Mouse (Mus musculus) layer of hippocampus, adult 9-10 months (tissue): ENCODE results near the gene Ppp1r32.
A peak's percentile ranks its signal among the peaks of the same experiment; 100 is the strongest.

ENCODE experiments used
- DNase-seq: peaks from one replicate; pipeline ENCODE4 v3.0.0; 2022; ENCODE audit warnings: low spot score

Ppp1r32 gene

GRCm38 (mm10) chr19:10482703-10483102, at the start of gene Ppp1r32:
Gene Ppp1r32, minus strand, starts transcription at chr19:10482928.
- no peak for DNase-seq

GRCm38 (mm10) chr19:10530082-10530481, 47.4 kb upstream of the Ppp1r32 start:
- no peak for DNase-seq

- DNase-seq = peak; percentile 38
Measured at GRCm38 (mm10) chr19:10525910-10526309, 43.2 kb upstream of the Ppp1r32 start, which contains the start of gene Sdhaf2. Gene Sdhaf2, minus strand, starts transcription at chr19:10526142.

DNA sequence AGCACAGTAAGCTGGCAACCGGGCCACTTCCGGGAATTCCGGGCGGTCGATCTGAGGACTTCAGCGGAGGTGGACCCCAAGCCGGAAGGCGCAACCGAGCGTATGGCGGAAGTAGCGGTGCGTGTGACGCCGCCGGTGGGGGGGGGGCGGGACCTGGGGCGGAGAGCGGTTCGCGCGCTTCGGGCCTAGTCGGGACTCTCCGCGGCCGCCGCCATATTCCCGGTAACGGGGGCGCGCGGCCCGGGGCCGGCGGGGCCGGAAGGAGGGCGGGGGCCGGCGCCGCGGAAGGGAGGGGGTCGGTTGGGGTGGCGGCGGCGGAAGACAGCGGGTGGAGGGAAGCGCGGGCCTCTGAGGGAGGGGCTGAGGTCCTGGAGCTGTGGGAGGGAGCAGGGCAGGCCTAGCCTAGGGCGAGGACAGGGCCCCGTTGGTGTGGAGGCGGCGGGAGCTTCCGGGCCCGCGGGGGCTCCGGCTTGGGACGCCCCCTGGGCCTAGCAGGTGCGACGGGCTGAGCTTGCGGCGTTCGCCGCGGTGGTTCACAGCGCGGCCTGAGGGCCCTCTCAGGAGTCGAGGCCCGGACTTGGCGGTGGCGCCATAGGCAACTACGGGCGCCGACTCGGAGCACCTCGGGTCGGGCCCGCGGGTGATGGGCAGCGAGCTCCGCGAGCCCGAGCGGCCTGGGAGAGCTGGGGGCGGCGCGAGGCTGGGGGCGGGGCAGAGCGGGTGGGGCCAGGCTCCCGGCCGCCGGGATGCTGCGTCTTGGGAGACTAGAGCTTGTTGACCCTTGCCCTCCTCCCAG, 42.6 kb upstream of the Ppp1r32 start, which contains the start of gene Cpsf7:
TSS of gene Cpsf7 (plus strand) at position 161 of the 796 bp plus-strand sequence.
- DNase-seq = peak; percentile 52

GRCm38 (mm10) chr19:10524784-10525105, 42.0 kb upstream of the Ppp1r32 start:
- DNase-seq = no peak

GRCm38 (mm10) chr19:10523483-10524080, 40.9 kb upstream of the Ppp1r32 start:
- DNase-seq = no peak

DNA sequence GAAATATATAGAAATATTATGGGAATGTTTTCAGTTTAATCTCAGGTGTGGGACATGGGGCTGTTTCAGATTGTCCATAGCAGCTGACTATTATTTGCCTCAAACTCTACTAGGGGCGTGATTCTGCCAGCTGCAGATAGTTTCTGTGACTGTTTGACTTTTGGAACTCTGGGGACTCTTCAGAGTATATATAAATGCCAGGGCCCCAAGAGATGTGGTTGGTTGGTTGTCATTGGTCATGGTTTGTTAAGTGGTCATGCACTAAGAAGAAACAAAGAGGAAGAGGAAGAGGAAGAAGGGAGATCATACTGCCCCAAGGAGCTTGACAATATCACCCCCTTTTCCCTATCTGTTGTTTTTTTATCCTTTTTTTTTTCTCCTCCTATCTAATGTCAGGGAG, 39.2 kb upstream of the Ppp1r32 start:
- DNase-seq = no peak

GRCm38 (mm10) chr19:10520355-10520754, 37.6 kb upstream of the Ppp1r32 start:
- DNase-seq = no peak

GRCm38 (mm10) chr19:10510759-10511330, 28.1 kb upstream of the Ppp1r32 start:
- no peak for DNase-seq

DNA sequence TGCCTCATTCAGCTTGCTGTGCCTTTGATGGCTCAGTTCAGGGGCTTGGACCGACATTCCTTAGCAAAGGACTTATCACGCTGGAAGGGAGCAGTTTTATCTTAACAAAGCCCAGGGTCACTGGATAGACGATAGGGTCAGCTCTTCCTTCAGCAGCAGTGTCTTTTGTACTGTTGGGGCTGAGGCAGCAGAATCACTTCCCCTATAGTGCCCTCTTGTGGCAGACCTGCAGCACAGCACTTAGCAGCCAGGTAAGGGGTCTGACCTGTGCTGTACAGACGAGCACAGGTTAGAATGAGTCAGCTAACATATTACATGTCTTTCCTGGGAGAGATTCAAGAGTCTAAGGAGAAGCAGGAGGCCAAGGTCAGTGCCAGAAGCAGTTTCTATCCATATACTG, 19.8 kb upstream of the Ppp1r32 start:
- DNase-seq = no peak

DNA sequence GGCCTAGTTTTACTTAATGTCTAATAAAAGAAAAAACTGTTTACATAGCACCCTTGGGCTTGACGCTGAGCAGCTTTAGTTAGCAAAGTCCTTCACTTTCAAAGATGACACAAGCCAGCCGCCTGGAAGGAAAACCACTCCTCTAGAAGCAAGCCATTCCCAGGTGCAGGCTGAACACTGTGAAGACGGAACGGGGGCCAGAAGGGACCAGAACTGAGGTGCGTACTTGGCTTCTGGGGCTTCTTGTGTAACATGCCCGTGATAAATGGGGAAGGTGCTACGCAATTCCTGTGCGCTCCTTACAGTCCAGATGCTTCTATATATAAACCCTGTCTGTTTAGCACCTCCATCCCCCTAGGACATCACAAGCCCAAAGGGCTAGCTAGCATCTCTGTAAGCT, 17.9 kb upstream of the Ppp1r32 start:
- DNase-seq = no peak

- DNase-seq = no peak
Measured at GRCm38 (mm10) chr19:10497512-10498160, 14.9 kb upstream of the Ppp1r32 start.

DNA sequence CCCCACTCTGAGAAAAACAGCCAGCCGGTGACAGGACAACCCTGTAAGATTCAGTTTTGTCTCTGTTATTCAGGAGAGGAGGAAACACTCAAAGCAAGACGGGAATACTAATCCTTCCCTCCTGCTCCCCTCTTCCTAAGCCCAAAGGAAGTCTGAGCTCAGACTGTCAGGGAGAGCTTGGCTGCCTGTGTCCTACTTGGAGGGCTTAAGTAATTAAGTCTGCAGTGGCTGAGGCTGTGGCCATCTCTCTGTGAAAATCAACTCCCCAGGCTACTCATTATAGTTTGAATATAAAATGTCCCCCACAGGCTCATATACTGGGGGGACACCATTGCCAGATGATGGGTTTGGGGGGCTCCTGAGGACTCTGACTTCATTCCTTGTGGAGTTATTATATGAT, 14.2 kb upstream of the Ppp1r32 start:
- DNase-seq = no peak

GRCm38 (mm10) chr19:10495670-10496069, 12.9 kb upstream of the Ppp1r32 start:
- no peak for DNase-seq

DNA sequence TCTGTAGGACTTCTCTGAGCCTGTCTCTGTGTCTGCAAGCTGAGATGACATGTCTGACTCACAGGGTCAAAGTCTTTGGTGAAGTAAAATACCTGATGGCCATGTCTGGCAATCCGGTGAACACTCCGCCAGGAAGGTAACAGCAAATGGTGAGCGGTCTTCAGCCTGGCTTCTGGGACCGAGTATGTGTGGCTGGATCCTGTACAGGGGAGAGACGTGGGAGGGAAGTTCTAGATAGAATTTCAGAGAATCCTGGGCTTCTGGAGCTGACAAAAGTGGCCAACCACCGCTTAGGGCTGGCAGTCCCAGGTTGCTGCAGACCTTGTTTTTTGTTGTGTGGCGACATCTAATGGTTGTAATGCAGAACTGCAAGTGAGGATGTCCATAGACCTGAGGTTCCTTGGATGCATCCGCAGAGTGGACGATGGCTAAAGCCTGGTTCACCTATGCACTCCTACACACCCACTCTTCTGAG, 3.6 kb upstream of the Ppp1r32 start:
- peak; percentile 73 for DNase-seq

GRCm38 (mm10) chr19:10479541-10479940, 3.2 kb downstream of the Ppp1r32 start:
- DNase-seq = no peak

- DNase-seq = no peak
Measured at GRCm38 (mm10) chr19:10473779-10474178, 8.9 kb downstream of the Ppp1r32 start.

- no peak for DNase-seq
Measured at GRCm38 (mm10) chr19:10472958-10473357, 9.8 kb downstream of the Ppp1r32 start.

- DNase-seq = no peak
Measured at GRCm38 (mm10) chr19:10469171-10469658, 13.5 kb downstream of the Ppp1r32 start.

GRCm38 (mm10) chr19:10464427-10464826, 18.3 kb downstream of the Ppp1r32 start:
- no peak for DNase-seq

- no peak for DNase-seq
Measured at GRCm38 (mm10) chr19:10461584-10461983, 21.1 kb downstream of the Ppp1r32 start.

- no peak for DNase-seq
Measured at GRCm38 (mm10) chr19:10459907-10460306, 22.8 kb downstream of the Ppp1r32 start.
